Mouse (Mus musculus) forebrain, embryonic 13.5 days (tissue): ENCODE data around the gene Catsperd. TPM values are rescaled to one million over a fixed set of nuclear protein-coding genes. Genes with fewer than 3 reads are reported as not detected.

Experiments
- ATAC-seq: fragments of 200-750 bp; cut with Nextera tagmentation; 2 replicates; pipeline ENCODE4 v1.8.0; 2017
- H3K27ac ChIP-seq: fragments of 300-500 bp; sonication (generic); 2 replicates; pipeline ENCODE4 v1.5.1; 2015; ENCODE audit warnings: inconsistent platforms, mild to moderate bottlenecking, moderate library complexity
- H3K27me3 ChIP-seq: fragments of 300-500 bp; sonication (generic); 2 replicates; pipeline ENCODE4 v1.6.1; 2015; ENCODE audit warnings: mild to moderate bottlenecking, inconsistent platforms
- H3K36me3 ChIP-seq: fragments of 300-500 bp; sonication (generic); 2 replicates; pipeline ENCODE4 v1.6.1; 2015; ENCODE audit warnings: mild to moderate bottlenecking, inconsistent platforms; ENCODE audit not compliant: poor library complexity, severe bottlenecking
- H3K4me1 ChIP-seq: fragments of 300-500 bp; sonication (generic); 2 replicates; pipeline ENCODE4 v1.6.1; 2015; ENCODE audit warnings: inconsistent platforms
- H3K4me2 ChIP-seq: fragments of 300-500 bp; sonication (generic); 2 replicates; pipeline ENCODE4 v1.6.1; 2015; ENCODE audit warnings: inconsistent platforms, mild to moderate bottlenecking, moderate library complexity
- H3K4me3 ChIP-seq: fragments of 300-500 bp; sonication (generic); 2 replicates; pipeline ENCODE4 v1.5.1; 2015; ENCODE audit warnings: mild to moderate bottlenecking, inconsistent platforms
- H3K9ac ChIP-seq: fragments of 300-500 bp; sonication (generic); 2 replicates; pipeline ENCODE4 v1.6.1; 2015; ENCODE audit warnings: mild to moderate bottlenecking, inconsistent platforms
- H3K9me3 ChIP-seq: fragments of 300-500 bp; sonication (generic); replicated peaks from 2 replicates; pipeline ENCODE4 v1.6.1; 2016; ENCODE audit warnings: inconsistent platforms
- WGBS: fragments of 180-500 bp; shearing (Covaris S2); methylation state at CpG from one replicate; pipeline ENCODE4 v1.1.7; 2015; 5-methylcytosine and 5-hydroxymethylcytosine counted together
- polyA plus RNA-seq: library from polyadenylated mRNA; unstranded; fragments of >200 nt; fragmentation: Nextera tagmentation; extraction: Ambion mirVana; gene quantifications from 2 replicates; pipeline ENCODE4 v1.2.1, GENCODE M21; 2015

Gene Catsperd
- polyA plus RNA-seq, 1 experiment from 2014 or later, result 0.70 TPM

DNA sequence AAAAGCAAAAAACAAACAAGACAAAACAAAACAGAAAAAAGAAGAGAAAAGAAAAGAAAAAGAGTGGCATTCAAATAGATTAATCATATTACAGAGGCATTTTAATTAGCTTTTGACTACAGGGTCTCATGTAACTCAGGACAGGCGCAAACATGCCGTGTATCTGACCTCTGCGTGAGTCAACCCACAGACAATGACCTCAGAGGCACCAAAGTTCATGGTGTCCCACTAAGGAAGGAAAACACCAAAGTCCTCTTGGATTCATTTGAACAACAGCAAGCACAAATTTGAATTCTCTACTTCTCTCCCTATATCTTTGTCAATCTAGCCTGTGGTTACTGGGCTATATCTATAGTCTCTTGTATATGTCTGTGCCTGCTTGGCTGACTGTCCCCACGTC lies 15.3 kb downstream of the Catsperd start:
- Histone ChIP-seq H3K4me1 (no peaks in the 10 kb centered on the region), H3K27me3 (no peaks in the 10 kb centered on the region), H3K9ac (no peak overlapping the region), H3K27ac (no peak overlapping the region), H3K4me2 (no peak overlapping the region), H3K36me3 (no peaks in the 10 kb centered on the region), H3K9me3 (no peaks in the 10 kb centered on the region), H3K4me3 (no peak overlapping the region)
- WGBS, result 85% methylated on average over 4 of the region's 4 CpGs
- no peak for ATAC-seq

DNA sequence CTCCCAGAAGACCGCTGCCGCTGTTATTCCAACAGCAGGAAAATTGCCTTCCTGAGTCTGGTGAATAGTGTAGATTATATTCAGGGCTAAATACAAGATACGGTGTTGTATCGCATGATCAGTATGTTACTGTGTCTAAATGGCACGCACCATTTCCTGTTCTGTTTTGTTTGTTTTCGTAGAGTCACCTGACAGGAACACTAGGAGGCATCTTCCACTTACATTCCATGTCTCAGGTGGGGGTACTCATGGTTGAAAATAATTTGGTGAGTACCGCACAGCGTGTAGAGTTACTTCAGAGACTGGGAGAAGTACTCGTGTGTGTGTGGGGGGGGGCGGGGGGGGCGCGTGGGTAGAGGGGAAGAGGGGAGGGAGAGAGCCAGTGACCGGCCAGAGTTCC lies 19.6 kb downstream of the Catsperd start:
- no peaks in the 10 kb centered on the region for H3K9me3 ChIP-seq
- WGBS, result 81% methylated on average over 9 of the region's 13 CpGs
- no peaks in the 10 kb centered on the region for H3K36me3 ChIP-seq
- no peaks in the 10 kb centered on the region for H3K4me1 ChIP-seq
- no peak overlapping the region for H3K9ac ChIP-seq
- no peaks in the 10 kb centered on the region for H3K27me3 ChIP-seq
- no peak overlapping the region for H3K4me2 ChIP-seq
- no peak overlapping the region for H3K27ac ChIP-seq
- H3K4me3 ChIP-seq, result no peak overlapping the region
- no peak for ATAC-seq

DNA sequence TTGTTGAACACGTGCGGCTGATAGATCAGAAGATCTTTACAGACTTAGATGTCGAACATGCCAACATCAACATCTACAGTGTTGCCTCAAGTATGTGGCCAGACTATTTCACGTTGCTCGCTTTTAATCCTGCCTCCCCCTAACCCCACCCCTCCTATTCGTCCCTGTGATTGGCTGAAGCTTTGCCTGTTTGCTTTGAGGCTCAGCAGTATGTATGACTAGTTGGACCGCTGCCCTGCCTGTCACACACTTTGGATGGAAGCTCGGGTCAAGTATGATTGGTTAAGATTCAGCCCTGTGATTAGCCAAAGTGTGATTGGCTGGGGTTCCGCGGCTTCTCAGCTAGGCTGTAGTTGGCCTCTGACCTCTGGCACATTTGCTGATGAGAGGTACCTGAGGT lies 23.9 kb downstream of the Catsperd start:
- WGBS, result 41% methylated on average over 10 of the region's 10 CpGs
- Histone ChIP-seq H3K9me3 (no peaks in the 10 kb centered on the region), H3K4me1 (no peaks in the 10 kb centered on the region), H3K36me3 (no peaks in the 10 kb centered on the region), H3K27me3 (no peaks in the 10 kb centered on the region), H3K4me3 (no peak overlapping the region), H3K4me2 (no peak overlapping the region), H3K27ac (no peak overlapping the region), H3K9ac (no peak overlapping the region)
- no peak for ATAC-seq

DNA sequence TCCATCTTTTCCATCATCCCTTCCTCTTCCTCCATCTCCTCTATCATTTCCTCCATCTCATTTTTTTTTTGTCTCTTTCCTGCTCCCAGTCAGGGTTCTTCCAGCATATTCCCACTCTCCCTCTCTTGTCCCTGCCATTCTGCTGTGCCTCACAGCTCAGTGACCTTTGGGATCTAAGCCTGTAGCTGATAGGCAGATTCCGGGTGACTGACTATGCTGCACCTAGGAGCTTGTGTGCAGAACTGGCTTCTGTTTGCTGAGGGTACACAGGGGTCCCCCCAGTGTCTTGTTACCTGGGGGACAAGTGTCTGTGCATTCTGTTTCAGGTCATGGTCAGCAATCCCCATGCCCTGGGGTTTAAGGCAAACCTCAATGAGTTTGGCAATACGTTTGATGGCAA lies 26.8 kb downstream of the Catsperd start:
- 68% methylated on average over 2 of the region's 2 CpGs for WGBS
- ATAC-seq, result no peak
- Histone ChIP-seq H3K9ac (no peak overlapping the region), H3K27ac (no peak overlapping the region), H3K4me2 (no peak overlapping the region), H3K9me3 (no peaks in the 10 kb centered on the region), H3K4me3 (no peak overlapping the region), H3K36me3 (no peaks in the 10 kb centered on the region), H3K4me1 (no peaks in the 10 kb centered on the region), H3K27me3 (no peaks in the 10 kb centered on the region)

DNA sequence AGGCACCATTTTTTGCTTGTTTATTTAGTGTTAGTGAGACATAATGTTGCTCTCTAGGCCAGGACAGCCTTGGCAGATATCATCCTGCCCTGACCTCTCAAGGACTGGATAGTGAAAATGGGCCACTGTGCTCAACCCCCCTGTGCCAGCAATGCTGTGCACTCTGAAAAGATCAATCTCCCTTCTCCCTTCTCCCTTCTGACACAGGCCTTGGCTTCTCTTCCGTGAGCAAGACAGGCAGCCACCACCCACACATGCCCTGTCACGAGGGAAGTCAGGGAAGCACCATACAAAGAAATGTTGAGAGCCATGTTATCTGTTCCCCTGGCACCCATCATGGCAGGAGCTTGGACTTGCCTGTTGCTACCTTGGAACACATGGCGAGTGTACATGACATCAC lies 27.4 kb downstream of the Catsperd start:
- WGBS, result 90% methylated on average over 3 of the region's 3 CpGs
- Histone ChIP-seq H3K4me3 (no peak overlapping the region), H3K27ac (no peak overlapping the region), H3K4me2 (no peak overlapping the region), H3K9ac (no peak overlapping the region), H3K4me1 (no peaks in the 10 kb centered on the region), H3K9me3 (no peaks in the 10 kb centered on the region), H3K36me3 (no peaks in the 10 kb centered on the region), H3K27me3 (no peaks in the 10 kb centered on the region)
- ATAC-seq, result no peak

DNA sequence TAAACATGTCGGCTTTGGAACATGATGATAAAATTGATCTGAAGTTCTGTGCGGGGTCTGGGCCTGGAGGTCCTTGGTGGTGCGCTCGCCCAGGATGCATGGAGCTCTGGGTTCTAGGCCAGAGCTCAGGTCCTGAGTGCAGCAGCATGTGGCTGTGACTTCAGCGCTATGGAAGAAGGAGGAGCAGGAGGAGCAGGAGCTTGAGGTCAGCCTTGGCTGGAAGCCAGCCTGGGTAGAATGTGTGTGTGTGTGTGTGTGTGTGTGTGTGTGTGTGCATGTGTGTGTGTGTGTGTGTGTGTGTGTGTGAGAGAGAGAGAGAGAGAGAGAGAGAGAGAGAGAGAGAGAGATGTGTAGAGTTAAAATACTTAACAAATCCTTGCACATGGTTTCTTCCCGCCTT lies 28.2 kb downstream of the Catsperd start:
- Histone ChIP-seq H3K4me2 (no peak overlapping the region), H3K36me3 (no peaks in the 10 kb centered on the region), H3K9me3 (no peaks in the 10 kb centered on the region), H3K9ac (no peak overlapping the region), H3K4me1 (no peaks in the 10 kb centered on the region), H3K4me3 (no peak overlapping the region), H3K27me3 (no peaks in the 10 kb centered on the region), H3K27ac (no peak overlapping the region)
- no peak for ATAC-seq
- WGBS, result 82% methylated on average over 6 of the region's 6 CpGs

DNA sequence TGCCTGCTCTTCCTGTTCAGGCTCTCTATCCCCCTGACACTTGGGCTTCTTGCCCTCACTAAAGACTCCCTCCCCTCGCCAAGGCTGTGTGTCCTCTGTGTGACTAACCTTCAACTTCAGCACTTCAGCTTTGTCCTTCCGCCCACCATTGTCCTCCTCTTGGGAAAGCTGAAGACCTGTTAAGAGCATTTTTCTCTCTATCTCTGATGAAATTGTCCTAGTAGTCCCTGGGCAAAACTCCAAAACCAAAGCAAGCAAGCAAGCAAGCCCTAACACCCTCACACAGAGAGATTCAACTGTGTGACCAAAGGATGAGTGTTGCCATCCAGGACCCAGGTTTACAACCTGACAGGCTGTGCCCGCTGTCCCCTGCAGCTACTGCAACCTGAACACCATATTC lies 35.7 kb downstream of the Catsperd start:
- Histone ChIP-seq H3K4me1 (peaks cover 12% of the 10 kb centered on the region), H3K4me2 (peak overlapping the region; percentile 14; the same call in 1 of the 2 replicates), H3K4me3 (no peak overlapping the region), H3K9me3 (no peaks in the 10 kb centered on the region), H3K27me3 (peaks cover 17% of the 10 kb centered on the region), H3K9ac (no peak overlapping the region), H3K27ac (no peak overlapping the region), H3K36me3 (no peaks in the 10 kb centered on the region)
- ATAC-seq, result no peak
- WGBS, result 49% methylated on average over 3 of the region's 3 CpGs

DNA sequence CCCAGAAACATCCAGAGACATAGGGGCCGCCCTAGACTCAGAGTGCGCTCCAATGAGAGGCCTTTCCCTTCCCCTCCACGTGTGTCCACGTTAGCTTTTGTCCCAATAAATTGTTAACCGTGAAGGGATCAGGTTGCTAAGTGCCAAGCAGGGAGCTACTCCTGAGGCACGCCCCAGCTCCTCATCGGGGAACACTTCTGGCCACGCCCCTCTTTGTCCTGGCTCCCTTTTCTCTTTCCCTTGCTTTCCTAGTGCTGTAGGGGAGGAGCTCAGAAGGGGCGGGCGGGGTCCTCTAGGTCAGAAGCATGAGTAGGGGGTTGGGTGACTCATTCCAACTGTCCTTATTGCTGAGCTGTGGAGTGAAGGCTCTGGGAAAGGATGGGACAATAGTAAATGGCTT lies 36.4 kb downstream of the Catsperd start:
- ATAC-seq, result no peak
- peak overlapping the region; percentile 14; the same call in 1 of the 2 replicates for H3K4me2 ChIP-seq
- 4% methylated on average over 10 of the region's 10 CpGs for WGBS
- no peaks in the 10 kb centered on the region for H3K9me3 ChIP-seq
- no peaks in the 10 kb centered on the region for H3K36me3 ChIP-seq
- peaks cover 12% of the 10 kb centered on the region for H3K4me1 ChIP-seq
- no peak overlapping the region for H3K4me3 ChIP-seq
- no peak overlapping the region for H3K27ac ChIP-seq
- H3K9ac ChIP-seq, result no peak overlapping the region
- H3K27me3 ChIP-seq, result peaks cover 17% of the 10 kb centered on the region

DNA sequence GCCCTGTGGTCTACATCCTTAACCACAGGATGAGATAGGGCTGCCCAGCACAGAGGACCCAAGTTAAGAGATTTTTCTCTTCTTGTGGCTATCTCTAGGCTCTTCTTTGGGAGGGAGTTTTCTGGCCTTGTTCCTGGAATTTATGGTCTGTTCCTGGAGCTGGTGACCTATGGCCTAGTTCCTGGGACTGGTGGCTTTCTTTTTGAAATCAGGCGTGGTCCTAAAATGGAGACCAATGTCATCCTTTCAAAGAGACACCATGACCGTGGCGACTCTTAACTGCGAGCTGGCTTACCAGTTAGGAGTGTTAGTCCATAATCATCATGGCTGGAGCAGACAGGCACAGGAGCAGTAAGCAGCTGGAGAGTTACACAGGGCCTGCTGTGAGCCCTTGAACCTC lies 38.4 kb downstream of the Catsperd start:
- Histone ChIP-seq H3K4me3 (no peak overlapping the region), H3K4me2 (no peak overlapping the region), H3K4me1 (peaks cover 12% of the 10 kb centered on the region), H3K36me3 (no peaks in the 10 kb centered on the region), H3K9ac (no peak overlapping the region), H3K9me3 (no peaks in the 10 kb centered on the region), H3K27ac (no peak overlapping the region), H3K27me3 (peaks cover 17% of the 10 kb centered on the region)
- ATAC-seq, result no peak
- whole genome bisulfite sequencing, result 93% methylated on average over 4 of the region's 4 CpGs

DNA sequence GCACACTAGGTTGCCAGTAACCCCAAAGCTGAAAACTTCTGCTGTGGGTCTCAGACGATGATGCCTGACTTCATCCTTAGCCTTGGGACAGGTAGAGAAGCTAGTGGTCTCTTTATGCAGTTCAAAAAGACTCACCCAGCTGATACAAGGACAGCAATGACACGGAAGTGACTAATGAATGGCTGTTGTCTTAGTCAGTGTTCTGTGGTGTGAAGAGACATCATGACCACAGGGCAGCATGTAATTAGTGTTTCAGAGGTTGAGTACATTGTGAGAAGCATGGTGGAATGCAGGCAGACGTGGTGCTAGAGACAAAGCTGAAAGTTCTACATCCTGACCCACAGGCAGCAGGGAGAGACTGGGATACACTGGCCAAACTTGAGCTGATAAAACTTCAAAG lies 39.6 kb downstream of the Catsperd start:
- no peaks in the 10 kb centered on the region for H3K36me3 ChIP-seq
- H3K27me3 ChIP-seq, result peaks cover 17% of the 10 kb centered on the region
- ATAC-seq, result no peak
- no peak overlapping the region for H3K4me3 ChIP-seq
- no peak overlapping the region for H3K9ac ChIP-seq
- H3K4me2 ChIP-seq, result no peak overlapping the region
- 74% methylated on average over 3 of the region's 3 CpGs for WGBS
- no peaks in the 10 kb centered on the region for H3K9me3 ChIP-seq
- H3K4me1 ChIP-seq, result peaks cover 15% of the 10 kb centered on the region
- H3K27ac ChIP-seq, result no peak overlapping the region

DNA sequence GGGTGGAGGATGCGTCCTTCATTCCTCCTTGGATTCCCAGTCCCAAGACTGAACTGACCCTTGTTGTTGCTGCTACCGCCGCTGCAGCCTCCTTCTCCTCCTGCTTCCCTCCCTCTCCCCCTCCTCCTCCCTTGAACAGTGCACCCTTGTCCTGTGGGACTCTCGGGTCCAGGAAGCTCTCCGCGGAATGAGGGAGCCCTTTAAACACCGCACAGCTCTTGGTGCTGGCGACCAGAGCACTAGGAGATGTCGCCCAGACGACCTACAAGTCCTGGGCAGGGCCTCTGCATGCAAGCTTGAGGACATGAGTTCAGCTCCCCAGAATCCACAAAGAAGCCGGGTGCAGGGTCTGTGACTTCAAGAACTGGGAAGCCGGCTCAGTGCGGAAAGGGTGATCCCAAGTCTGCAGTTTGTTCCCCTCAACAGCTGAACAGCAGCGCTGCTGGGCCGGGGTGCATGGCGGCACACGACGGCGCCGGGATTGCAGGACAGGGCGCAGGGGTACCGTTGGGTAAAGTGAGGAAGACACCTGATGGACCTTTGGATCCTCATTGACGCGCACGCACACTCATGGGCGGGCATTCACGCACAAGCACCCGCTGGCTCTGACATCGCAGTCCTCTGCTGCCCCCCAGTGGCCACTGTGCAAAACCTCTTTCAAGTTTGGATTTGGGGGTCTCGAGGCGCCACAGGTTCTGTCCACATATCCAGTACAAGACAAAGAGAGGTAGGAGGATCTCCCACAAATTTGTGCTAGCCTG lies 40.6 kb downstream of the Catsperd start:
- Histone ChIP-seq H3K4me3 (peak overlapping the region; percentile 41), H3K9me3 (no peaks in the 10 kb centered on the region), H3K4me2 (peak overlapping the region; percentile 81), H3K27me3 (peaks cover 17% of the 10 kb centered on the region), H3K9ac (peak overlapping the region; percentile 58), H3K36me3 (no peaks in the 10 kb centered on the region), H3K4me1 (peaks cover 17% of the 10 kb centered on the region), H3K27ac (no peak overlapping the region)
- 5% methylated on average over 31 of the region's 31 CpGs for WGBS
- peak; percentile 25; the same call in 1 of the 2 replicates for ATAC-seq

DNA sequence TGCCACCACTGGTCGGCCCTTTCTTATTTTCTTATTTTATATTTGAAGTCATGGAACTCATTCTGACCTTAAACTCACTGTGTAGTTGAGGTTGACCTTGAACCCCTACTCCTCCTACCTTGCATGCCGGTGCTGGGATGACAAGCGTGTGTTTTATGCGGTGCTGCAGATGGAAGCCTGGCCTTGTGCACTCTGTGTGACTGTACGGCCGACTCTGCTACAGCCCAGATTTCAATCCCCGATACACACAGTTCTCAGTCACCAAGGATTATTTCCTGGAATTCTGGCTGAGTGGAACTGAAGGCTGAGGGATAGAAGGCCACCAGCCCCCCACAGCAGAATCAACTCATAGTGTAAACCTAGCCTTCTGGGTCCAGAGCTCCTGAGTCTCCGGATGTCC lies 41.8 kb downstream of the Catsperd start:
- Histone ChIP-seq H3K4me1 (peaks cover 19% of the 10 kb centered on the region), H3K4me3 (no peak overlapping the region), H3K9me3 (no peaks in the 10 kb centered on the region), H3K27ac (no peak overlapping the region), H3K4me2 (no peak overlapping the region), H3K27me3 (peaks cover 17% of the 10 kb centered on the region), H3K36me3 (no peaks in the 10 kb centered on the region), H3K9ac (no peak overlapping the region)
- ATAC-seq, result no peak
- WGBS, result 88% methylated on average over 8 of the region's 8 CpGs
